Mouse (Mus musculus): ENCODE results near the gene Faim. TPM values are rescaled to one million over a fixed set of nuclear protein-coding genes. Genes with fewer than 3 reads are reported as not detected.
A peak's percentile ranks its signal among the peaks of the same experiment; 100 is the strongest.

Faim gene
- polyA plus RNA-seq, 1 experiment from 2014 or later = 48.8 TPM

- WGBS = 43% methylated on average over 5 of the region's 5 CpGs
- no peak for ATAC-seq (ENCODE audit: insufficient number of reproducible peaks, insufficient read depth, low FRiP score, low TSS enrichment, low read depth)
Measured at GRCm38 (mm10) chr9:98976520-98976919, 9.7 kb upstream of the Faim start.

GRCm38 (mm10) chr9:98979431-98980416, 6.4 kb upstream of the Faim start:
- Histone ChIP-seq H3K27me3 (peaks cover 66% of the 10 kb centered on the region), H3K9ac (peak overlapping the region; percentile 49)
- WGBS = 4% methylated on average over 29 of the region's 29 CpGs

More at GRCm38 (mm10) chr9:98976520-98976919, 9.7 kb upstream of the Faim start:
- Histone ChIP-seq H3K27me3 (peaks cover 72% of the 10 kb centered on the region), H3K4me1 (peaks cover 13% of the 10 kb centered on the region), H3K4me3 (no peak overlapping the region), H3K9ac (no peak overlapping the region), H3K36me3 (no peaks in the 10 kb centered on the region), H3K4me2 (no peak overlapping the region), H3K27ac (no peak overlapping the region), H3K9me3 (no peaks in the 10 kb centered on the region)

GRCm38 (mm10) chr9:98986476-98987096, 413 bp downstream of the Faim start:
- Histone ChIP-seq H3K4me1 (peaks cover 6% of the 10 kb centered on the region; the same call in 1 of the 2 replicates), H3K4me3 (peak overlapping the region; percentile 86), H3K27ac (0 out of 2 replicates have a peak overlapping the region, but pooled peaks have one; percentile 11), H3K9ac (peak overlapping the region; percentile 85), H3K27me3 (peaks cover 25% of the 10 kb centered on the region), H3K36me3 (no peaks in the 10 kb centered on the region), H3K4me2 (peak overlapping the region; percentile 86), H3K9me3 (no peaks in the 10 kb centered on the region)
- under 1% methylated on average over 49 of the region's 50 CpGs for WGBS
- ATAC-seq (ENCODE audit: insufficient number of reproducible peaks, insufficient read depth, low FRiP score, low TSS enrichment, low read depth) = no peak; the same call in 1 of the 2 replicates

More at GRCm38 (mm10) chr9:98979431-98980416, 6.4 kb upstream of the Faim start:
- Histone ChIP-seq H3K36me3 (no peaks in the 10 kb centered on the region), H3K4me2 (peak overlapping the region; percentile 60), H3K27ac (no peak overlapping the region), H3K9me3 (no peaks in the 10 kb centered on the region), H3K4me1 (0 out of 2 replicates have a peak, but pooled peaks cover 3% of the 10 kb centered on the region), H3K4me3 (peak overlapping the region; percentile 38)
- ATAC-seq (ENCODE audit: insufficient number of reproducible peaks, insufficient read depth, low FRiP score, low TSS enrichment, low read depth) = 0 out of 2 replicates have a peak, but pooled peaks have one; percentile 56

GRCm38 (mm10) chr9:98987131-98987530, 958 bp downstream of the Faim start:
- Histone ChIP-seq H3K9ac (peak overlapping the region; percentile 85), H3K4me3 (peak overlapping the region; percentile 86), H3K9me3 (no peaks in the 10 kb centered on the region), H3K27me3 (peaks cover 23% of the 10 kb centered on the region), H3K36me3 (no peaks in the 10 kb centered on the region), H3K4me1 (peaks cover 6% of the 10 kb centered on the region; the same call in 1 of the 2 replicates), H3K4me2 (peak overlapping the region; percentile 86), H3K27ac (no peak overlapping the region)
- WGBS = 46% methylated on average over 9 of the region's 9 CpGs
- no peak for ATAC-seq (ENCODE audit: insufficient number of reproducible peaks, insufficient read depth, low FRiP score, low TSS enrichment, low read depth)

GRCm38 (mm10) chr9:98994103-98994502, 7.9 kb downstream of the Faim start:
- no peak for ATAC-seq (ENCODE audit: insufficient number of reproducible peaks, insufficient read depth, low FRiP score, low TSS enrichment, low read depth)
- WGBS = 92% methylated on average over 4 of the region's 4 CpGs

GRCm38 (mm10) chr9:98999881-99000339, 13.7 kb downstream of the Faim start:
- peaks cover 36% of the 10 kb centered on the region for H3K36me3 ChIP-seq
- 86% methylated on average over 9 of the region's 9 CpGs for WGBS

More at GRCm38 (mm10) chr9:98994103-98994502, 7.9 kb downstream of the Faim start:
- H3K9me3 ChIP-seq = no peaks in the 10 kb centered on the region
- H3K9ac ChIP-seq = no peak overlapping the region
- peaks cover 18% of the 10 kb centered on the region for H3K36me3 ChIP-seq
- H3K27me3 ChIP-seq = no peaks in the 10 kb centered on the region
- H3K4me2 ChIP-seq = no peak overlapping the region
- no peak overlapping the region for H3K4me3 ChIP-seq
- H3K4me1 ChIP-seq = no peaks in the 10 kb centered on the region
- H3K27ac ChIP-seq = no peak overlapping the region

GRCm38 (mm10) chr9:99001326-99001725, 15.2 kb downstream of the Faim start:
- Histone ChIP-seq H3K27me3 (no peaks in the 10 kb centered on the region), H3K9me3 (no peaks in the 10 kb centered on the region), H3K4me1 (no peaks in the 10 kb centered on the region), H3K4me3 (no peak overlapping the region), H3K4me2 (no peak overlapping the region), H3K36me3 (peaks cover 32% of the 10 kb centered on the region), H3K27ac (no peak overlapping the region), H3K9ac (no peak overlapping the region)
- ATAC-seq (ENCODE audit: insufficient number of reproducible peaks, insufficient read depth, low FRiP score, low TSS enrichment, low read depth) = no peak
- WGBS = 89% methylated on average over 6 of the region's 6 CpGs

More at GRCm38 (mm10) chr9:98999881-99000339, 13.7 kb downstream of the Faim start:
- Histone ChIP-seq H3K27me3 (no peaks in the 10 kb centered on the region), H3K9me3 (no peaks in the 10 kb centered on the region), H3K9ac (no peak overlapping the region), H3K4me1 (no peaks in the 10 kb centered on the region), H3K27ac (no peak overlapping the region), H3K4me2 (no peak overlapping the region), H3K4me3 (no peak overlapping the region)
- no peak for ATAC-seq (ENCODE audit: insufficient number of reproducible peaks, insufficient read depth, low FRiP score, low TSS enrichment, low read depth)

- ATAC-seq (ENCODE audit: insufficient number of reproducible peaks, insufficient read depth, low FRiP score, low TSS enrichment, low read depth) = no peak
- no peaks in the 10 kb centered on the region for H3K27me3 ChIP-seq
- no peak overlapping the region for H3K27ac ChIP-seq
- H3K9me3 ChIP-seq = no peaks in the 10 kb centered on the region
- H3K9ac ChIP-seq = no peak overlapping the region
- H3K4me3 ChIP-seq = no peak overlapping the region
- WGBS = 66% methylated on average over 12 of the region's 12 CpGs
- peaks cover 4% of the 10 kb centered on the region; the same call in 1 of the 2 replicates for H3K4me1 ChIP-seq
- 0 out of 2 replicates have a peak, but pooled peaks cover 3% of the 10 kb centered on the region for H3K36me3 ChIP-seq
- no peak overlapping the region for H3K4me2 ChIP-seq
Measured at GRCm38 (mm10) chr9:99009069-99009897, 23.1 kb downstream of the Faim start.

- no peak overlapping the region for H3K4me3 ChIP-seq
- H3K27me3 ChIP-seq = no peaks in the 10 kb centered on the region
- H3K9me3 ChIP-seq = no peaks in the 10 kb centered on the region
- no peak overlapping the region for H3K9ac ChIP-seq
- peaks cover 4% of the 10 kb centered on the region; the same call in 1 of the 2 replicates for H3K4me1 ChIP-seq
- 0 out of 2 replicates have a peak, but pooled peaks cover 3% of the 10 kb centered on the region for H3K36me3 ChIP-seq
- WGBS = 88% methylated on average over 3 of the region's 3 CpGs
- H3K4me2 ChIP-seq = no peak overlapping the region
- H3K27ac ChIP-seq = no peak overlapping the region
- no peak for ATAC-seq (ENCODE audit: insufficient number of reproducible peaks, insufficient read depth, low FRiP score, low TSS enrichment, low read depth)
Measured at GRCm38 (mm10) chr9:99009898-99010199, 23.7 kb downstream of the Faim start.

- Histone ChIP-seq H3K4me2 (no peak overlapping the region), H3K27ac (no peak overlapping the region), H3K9ac (no peak overlapping the region), H3K27me3 (no peaks in the 10 kb centered on the region), H3K36me3 (no peaks in the 10 kb centered on the region), H3K4me1 (peaks cover 4% of the 10 kb centered on the region; the same call in 1 of the 2 replicates), H3K9me3 (no peaks in the 10 kb centered on the region), H3K4me3 (no peak overlapping the region)
- 66% methylated on average over 3 of the region's 3 CpGs for WGBS
- no peak for ATAC-seq (ENCODE audit: insufficient number of reproducible peaks, insufficient read depth, low FRiP score, low TSS enrichment, low read depth)
Measured at GRCm38 (mm10) chr9:99016301-99016700, 30.1 kb downstream of the Faim start.

GRCm38 (mm10) chr9:99016759-99017158, 30.6 kb downstream of the Faim start:
- no peak overlapping the region for H3K27ac ChIP-seq
- no peaks in the 10 kb centered on the region for H3K9me3 ChIP-seq
- no peaks in the 10 kb centered on the region for H3K36me3 ChIP-seq
- 68% methylated on average over 3 of the region's 3 CpGs for WGBS
- no peaks in the 10 kb centered on the region for H3K27me3 ChIP-seq
- peaks cover 4% of the 10 kb centered on the region; the same call in 1 of the 2 replicates for H3K4me1 ChIP-seq
- H3K4me3 ChIP-seq = no peak overlapping the region
- ATAC-seq (ENCODE audit: insufficient number of reproducible peaks, insufficient read depth, low FRiP score, low TSS enrichment, low read depth) = no peak
- no peak overlapping the region for H3K4me2 ChIP-seq
- no peak overlapping the region for H3K9ac ChIP-seq

All from embryonic facial prominence, embryonic 13.5 days (tissue).